Mouse (Mus musculus) layer of hippocampus, postnatal 25 days (tissue): ENCODE measurements around the gene Olfr449. TPM values are rescaled to one million over a fixed set of nuclear protein-coding genes. Genes with fewer than 3 reads are reported as not detected.
A peak's percentile ranks its signal among the peaks of the same experiment; 100 is the strongest.

Source experiments
- DNase-seq, 2 experiments: peaks; one replicate each; pipeline ENCODE4 v3.0.0; 2022; ENCODE audit warnings: mixed read lengths in 2 of 2, low spot score in 1 of 2; ENCODE audit errors: extremely low spot score in 1 of 2
- total RNA-seq, 2 experiments: library from RNA; stranded (reverse); gene quantifications; 2 replicates each; pipeline ENCODE4 v1.2.3; 2021

Gene Olfr449
- total RNA-seq: not detected

DNA sequence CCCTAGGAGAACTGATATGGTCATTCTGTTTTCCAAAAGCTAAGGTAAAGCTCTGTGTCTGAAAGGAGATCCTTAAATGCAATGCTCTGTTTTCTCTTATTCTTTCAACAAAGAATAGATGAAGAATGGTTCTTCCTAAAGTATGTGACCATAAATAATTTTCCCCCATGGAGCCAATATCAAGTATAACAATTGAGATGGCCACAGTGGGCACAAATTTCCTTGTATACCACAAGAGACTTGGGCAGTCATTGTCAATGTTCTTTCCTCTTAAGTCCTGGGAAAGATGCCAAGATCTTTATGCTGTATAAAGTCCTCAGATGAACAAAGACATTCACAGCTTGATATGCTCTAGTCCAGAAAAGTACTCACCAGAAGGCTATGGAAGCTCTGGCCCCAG is at the start of gene Olfr449:
TSS of gene Olfr449 (plus strand) at position 301 of the 400 bp plus-strand sequence.
- no peak for DNase-seq

- DNase-seq: no peak
These were observed 49.4 kb upstream of the Olfr449 start, which contains the start of gene Olfr452 for GRCm38 (mm10) chr6:42784793-42785192. Gene Olfr452, plus strand, starts transcription at chr6:42785093.

DNA sequence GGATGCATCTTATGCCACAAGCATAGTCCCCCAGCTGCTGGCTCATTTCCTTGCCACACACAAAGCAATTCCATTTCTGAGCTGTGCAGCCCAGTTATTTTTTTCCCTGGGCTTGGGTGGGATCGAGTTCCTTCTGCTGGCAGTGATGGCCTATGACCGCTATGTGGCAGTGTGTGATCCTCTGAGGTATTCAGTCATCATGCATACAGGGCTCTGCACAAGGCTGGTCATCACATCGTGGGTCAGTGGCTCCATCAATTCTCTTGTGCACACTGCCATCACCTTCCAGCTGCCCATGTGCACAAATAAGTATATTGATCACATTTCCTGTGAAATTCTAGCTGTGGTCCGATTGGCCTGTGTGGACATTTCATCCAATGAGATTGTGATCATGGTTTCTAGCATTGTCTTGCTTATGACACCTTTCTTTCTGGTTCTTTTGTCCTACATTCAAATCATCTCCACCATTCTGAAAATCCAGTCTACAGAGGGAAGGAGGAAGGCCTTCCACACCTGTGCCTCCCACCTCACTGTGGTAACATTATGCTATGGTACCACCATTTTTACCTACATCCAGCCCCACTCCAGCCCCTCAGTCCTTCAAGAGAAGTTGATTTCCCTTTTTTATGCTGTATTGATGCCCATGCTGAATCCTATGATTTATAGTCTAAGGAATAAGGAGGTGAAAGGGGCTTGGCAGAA is 43.8 kb upstream of the Olfr449 start:
- DNase-seq: no peak

- DNase-seq: no peak
These were observed 43.1 kb upstream of the Olfr449 start for GRCm38 (mm10) chr6:42790949-42791556.

- DNase-seq: no peak
These were observed 39.2 kb upstream of the Olfr449 start for GRCm38 (mm10) chr6:42794982-42795381.

GRCm38 (mm10) chr6:42811639-42812038 is 22.5 kb upstream of the Olfr449 start, which contains the start of gene Olfr450:
Gene Olfr450, plus strand, starts transcription at chr6:42811939.
- no peak for DNase-seq

DNA sequence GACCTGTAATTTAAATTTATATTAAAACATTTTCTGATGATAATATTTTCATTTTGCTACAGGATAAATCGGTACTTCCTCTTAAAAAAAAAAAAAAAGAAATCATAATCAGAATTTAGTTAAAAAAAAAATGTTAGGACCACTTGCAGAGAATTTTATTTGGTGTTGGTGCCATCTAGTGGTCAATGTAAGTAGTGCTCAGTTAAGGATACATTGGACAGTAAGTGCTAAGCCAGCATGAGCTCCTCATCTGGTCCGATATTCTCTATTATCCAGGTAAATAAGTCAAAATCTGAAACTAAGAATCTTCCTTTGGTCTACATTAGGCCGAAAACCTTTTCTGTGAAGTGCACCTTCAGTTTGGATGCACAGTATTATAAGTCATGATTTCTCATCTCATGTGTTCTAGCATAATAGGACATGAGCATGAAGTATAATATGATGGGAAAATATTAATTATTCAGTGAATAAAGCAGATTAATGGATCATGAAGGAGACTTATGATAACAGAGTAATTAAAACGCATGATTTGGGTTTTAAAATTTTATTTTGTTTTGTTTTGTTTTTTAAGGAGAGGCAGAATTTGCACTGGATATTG is 26.1 kb downstream of the Olfr449 start:
- peak in 1 of 2 experiments; percentile 24 for DNase-seq

GRCm38 (mm10) chr6:42869695-42870094 is 35.5 kb downstream of the Olfr449 start:
- no peak for DNase-seq

DNA sequence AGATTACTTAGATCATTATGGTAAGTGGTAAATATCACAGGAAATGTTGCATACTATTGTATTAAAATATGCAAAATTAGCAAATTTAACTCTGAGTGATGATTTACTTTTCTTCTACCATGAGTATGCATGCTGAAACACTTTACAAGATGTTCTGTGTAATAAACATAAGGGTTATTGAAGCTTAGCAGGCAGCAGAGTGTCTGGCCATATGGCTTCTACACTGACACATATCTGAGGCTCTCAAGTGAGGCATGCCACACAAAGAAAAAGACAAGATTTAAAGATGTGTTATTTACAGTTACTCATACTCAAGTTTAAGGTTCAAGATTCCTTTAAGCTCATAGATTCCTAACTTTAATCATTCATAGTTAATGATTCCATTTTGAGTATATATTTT is 42.1 kb downstream of the Olfr449 start:
- DNase-seq: no peak

Other genes with a start within 250 kb of the Olfr449 start
- not detected for gene Tcaf3, start 236.7 kb upstream of the Olfr449 start, total RNA-seq
- gene Tcaf2, start 189.1 kb upstream of the Olfr449 start, total RNA-seq: under 1 TPM; 0.42 to 0.44 TPM
- gene Tcaf1, start 124.3 kb upstream of the Olfr449 start, total RNA-seq: 100 to 1,000 TPM; 207 to 217 TPM
- gene Olfr453, start 95.0 kb upstream of the Olfr449 start, total RNA-seq: not detected
- not detected for gene Olfr38, start 78.0 kb upstream of the Olfr449 start, total RNA-seq
- gene Olfr452, start 49.3 kb upstream of the Olfr449 start, total RNA-seq: not detected
- gene Olfr450, start 22.4 kb upstream of the Olfr449 start, total RNA-seq: not detected
- not detected for gene Olfr448, start 56.1 kb downstream of the Olfr449 start, total RNA-seq
- gene Olfr447, start 74.5 kb downstream of the Olfr449 start, total RNA-seq: not detected
- gene Olfr446, start 87.0 kb downstream of the Olfr449 start, total RNA-seq: not detected
- gene Olfr444, start 114.7 kb downstream of the Olfr449 start, total RNA-seq: not detected